Mouse (Mus musculus): ENCODE results near the gene Pfdn5. TPM values are rescaled to one million over a fixed set of nuclear protein-coding genes. Genes with fewer than 3 reads are reported as not detected.
A peak's percentile ranks its signal among the peaks of the same experiment; 100 is the strongest.

The Pfdn5 gene
- polyA plus RNA-seq, 1 experiment from 2014 or later, result 355 TPM

DNA sequence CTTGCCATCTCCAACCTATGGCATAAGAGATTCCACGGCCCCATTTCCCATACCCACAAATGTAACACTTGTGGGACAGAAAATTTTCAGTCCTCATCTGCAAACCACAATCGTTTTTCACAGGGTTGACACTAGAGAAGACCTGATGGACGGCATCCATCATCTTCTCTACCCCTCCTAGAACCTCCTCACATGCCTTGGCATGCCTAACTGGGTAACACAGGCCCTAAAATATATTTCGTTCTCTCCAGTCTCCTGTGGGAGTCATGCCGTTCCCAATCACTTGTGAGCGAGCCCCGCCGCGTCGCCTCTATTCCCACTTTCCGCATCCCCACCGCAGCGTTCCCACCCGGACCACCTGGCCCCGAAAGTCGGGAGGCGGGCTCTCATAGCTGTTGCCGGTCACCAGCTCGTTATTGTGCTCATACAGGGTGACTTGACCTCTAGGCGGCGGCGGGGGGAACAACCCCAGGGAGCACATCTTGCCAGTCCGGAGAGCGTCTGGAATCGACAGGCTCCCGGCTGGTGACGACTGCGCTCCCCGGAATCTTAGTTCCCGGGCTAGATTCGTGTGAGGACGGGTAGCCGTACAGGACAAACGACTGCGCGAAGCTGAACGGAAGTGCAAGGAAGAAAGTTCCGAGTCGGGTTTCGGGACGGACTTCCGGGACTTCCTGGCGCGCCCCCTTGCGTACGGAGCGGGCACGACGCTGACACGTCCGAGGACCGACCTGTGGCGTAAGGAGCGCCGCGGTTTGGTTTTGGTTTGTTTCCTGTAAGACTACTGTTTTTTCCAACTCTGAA lies 24.4 kb downstream of the Pfdn5 start, which contains the start of gene Aaas:
TSS of gene Aaas (minus strand) at position 634 of the 804 bp plus-strand sequence.
- Histone ChIP-seq H3K27ac (peak within 1 kb of the TSS; percentile 61), H3K79me2 (ENCODE audit: inconsistent target) (peaks cover 10% of the 10 kb centered on the region; the same call in 1 of the 2 replicates), H3K4me3 (ENCODE audit: inconsistent target) (peak within 1 kb of the TSS; percentile 95), H3K36me3 (ENCODE audit: inconsistent target) (peaks cover 6% of the 10 kb centered on the region; the same call in 1 of the 2 replicates)
- under 1% methylated on average over 52 of the region's 56 CpGs for WGBS (ENCODE audit: missing documents)

DNA sequence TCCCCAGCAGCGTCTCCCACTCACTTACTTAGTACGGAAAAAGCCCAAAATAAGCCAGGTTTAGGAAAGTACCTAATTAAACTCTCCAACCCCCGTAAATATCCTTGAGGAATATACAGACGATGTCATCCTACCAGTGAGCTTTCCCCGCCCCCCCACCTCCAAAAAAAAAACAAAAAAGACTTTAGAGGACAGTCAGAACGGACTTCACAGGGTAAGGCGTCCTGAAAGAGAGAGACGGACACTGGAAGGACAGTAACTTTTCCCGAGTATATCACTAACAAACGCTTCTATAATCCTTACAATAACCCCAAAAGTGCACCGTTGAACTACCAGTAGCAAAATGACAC lies 25.0 kb downstream of the Pfdn5 start:
- Histone ChIP-seq H3K36me3 (ENCODE audit: inconsistent target) (no peaks in the 10 kb centered on the region; the same call in 1 of the 2 replicates), H3K27ac (peak overlapping the region; percentile 61), H3K4me3 (ENCODE audit: inconsistent target) (peak overlapping the region; percentile 95), H3K79me2 (ENCODE audit: inconsistent target) (peaks cover 10% of the 10 kb centered on the region; the same call in 1 of the 2 replicates)
- 13% methylated on average over 11 of the region's 11 CpGs for WGBS (ENCODE audit: missing documents)

DNA sequence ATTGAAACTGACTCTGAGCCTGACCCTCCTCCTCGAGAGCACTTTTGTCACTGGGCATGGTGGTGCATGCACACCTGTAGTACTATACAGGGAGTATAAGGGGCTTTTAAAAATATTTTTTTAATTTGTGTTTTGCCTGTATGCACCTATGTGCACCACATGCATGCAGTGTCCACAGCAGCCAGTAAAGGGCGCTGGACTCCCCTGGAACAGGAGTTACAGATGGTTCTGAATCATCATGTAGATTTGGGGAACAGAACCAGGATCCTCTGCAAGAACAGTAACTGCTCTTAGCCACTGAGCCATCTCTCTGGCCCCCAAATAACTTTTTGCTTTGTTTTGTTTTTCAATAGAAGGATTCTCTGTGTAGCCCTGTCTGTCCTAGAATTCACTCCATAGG lies 26.3 kb downstream of the Pfdn5 start:
- no peak overlapping the region for H3K27ac ChIP-seq
- peaks cover 10% of the 10 kb centered on the region; the same call in 1 of the 2 replicates for H3K79me2 ChIP-seq (ENCODE audit: inconsistent target)
- WGBS (ENCODE audit: missing documents), result 67% methylated on average over 2 of the region's 2 CpGs
- no peaks in the 10 kb centered on the region for H3K36me3 ChIP-seq (ENCODE audit: inconsistent target)
- no peak overlapping the region for H3K4me3 ChIP-seq (ENCODE audit: inconsistent target)

DNA sequence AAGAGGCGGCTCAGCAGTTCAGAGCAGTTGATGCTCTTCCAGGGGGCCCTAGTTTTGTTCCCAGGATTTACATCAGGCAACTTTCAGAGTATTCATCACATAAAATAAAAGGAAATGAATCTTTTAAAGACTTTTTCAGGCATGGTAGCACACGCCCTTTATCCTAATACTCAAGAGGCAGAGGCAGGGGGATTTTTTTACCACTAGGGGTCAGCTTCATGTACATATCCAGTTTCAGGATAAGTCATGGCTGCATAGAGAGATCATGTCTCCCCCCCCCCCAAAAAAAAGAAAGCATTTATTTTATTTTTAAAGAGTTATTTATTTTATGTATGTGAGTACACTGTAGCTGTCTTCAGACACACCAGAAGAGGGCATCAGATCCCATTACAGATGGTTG lies 28.1 kb downstream of the Pfdn5 start:
- Histone ChIP-seq H3K27ac (no peak overlapping the region), H3K36me3 (ENCODE audit: inconsistent target) (no peaks in the 10 kb centered on the region), H3K79me2 (ENCODE audit: inconsistent target) (peaks cover 10% of the 10 kb centered on the region; the same call in 1 of the 2 replicates), H3K4me3 (ENCODE audit: inconsistent target) (no peak overlapping the region)
- 80% methylated on average over 2 of the region's 2 CpGs for WGBS (ENCODE audit: missing documents)

DNA sequence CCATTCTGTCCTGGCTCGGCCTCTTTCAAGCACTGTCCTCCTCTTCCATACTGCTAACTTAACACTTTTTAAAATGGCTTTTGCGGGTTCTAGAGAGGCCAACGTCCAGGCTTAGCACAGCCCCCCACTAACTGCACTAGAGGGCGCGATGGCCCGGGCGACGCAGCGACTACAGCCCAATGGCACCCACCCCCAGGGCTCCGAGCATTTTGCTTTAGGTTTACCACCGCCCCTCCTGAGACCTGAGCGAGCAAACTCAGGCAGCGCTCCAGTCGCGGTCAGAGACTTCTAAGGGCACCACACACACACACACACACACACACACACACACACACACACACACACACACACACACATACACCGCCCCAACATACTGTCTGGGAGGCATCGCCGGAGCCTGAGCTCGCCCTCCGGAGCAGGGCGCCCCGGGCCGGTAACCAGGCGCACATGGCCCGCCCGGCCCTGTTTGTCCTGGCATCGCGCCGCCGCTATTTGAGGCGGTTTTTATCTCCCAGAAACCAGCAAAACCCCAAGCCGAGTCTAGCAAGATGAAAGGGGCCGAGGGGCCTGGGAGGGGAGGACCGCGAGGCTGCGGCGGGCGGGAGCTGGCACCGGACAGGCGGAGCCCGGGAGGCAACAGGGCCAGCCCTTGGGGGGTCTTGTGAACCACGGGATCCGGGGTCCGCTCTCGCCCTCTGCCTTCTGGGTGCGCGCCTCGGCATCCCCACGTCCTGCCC lies 29.4 kb downstream of the Pfdn5 start:
- 4% methylated on average over 29 of the region's 49 CpGs for WGBS (ENCODE audit: missing documents)
- H3K79me2 ChIP-seq (ENCODE audit: inconsistent target), result no peaks in the 10 kb centered on the region
- no peak overlapping the region for H3K27ac ChIP-seq
- H3K4me3 ChIP-seq (ENCODE audit: inconsistent target), result no peak overlapping the region
- no peaks in the 10 kb centered on the region for H3K36me3 ChIP-seq (ENCODE audit: inconsistent target)

DNA sequence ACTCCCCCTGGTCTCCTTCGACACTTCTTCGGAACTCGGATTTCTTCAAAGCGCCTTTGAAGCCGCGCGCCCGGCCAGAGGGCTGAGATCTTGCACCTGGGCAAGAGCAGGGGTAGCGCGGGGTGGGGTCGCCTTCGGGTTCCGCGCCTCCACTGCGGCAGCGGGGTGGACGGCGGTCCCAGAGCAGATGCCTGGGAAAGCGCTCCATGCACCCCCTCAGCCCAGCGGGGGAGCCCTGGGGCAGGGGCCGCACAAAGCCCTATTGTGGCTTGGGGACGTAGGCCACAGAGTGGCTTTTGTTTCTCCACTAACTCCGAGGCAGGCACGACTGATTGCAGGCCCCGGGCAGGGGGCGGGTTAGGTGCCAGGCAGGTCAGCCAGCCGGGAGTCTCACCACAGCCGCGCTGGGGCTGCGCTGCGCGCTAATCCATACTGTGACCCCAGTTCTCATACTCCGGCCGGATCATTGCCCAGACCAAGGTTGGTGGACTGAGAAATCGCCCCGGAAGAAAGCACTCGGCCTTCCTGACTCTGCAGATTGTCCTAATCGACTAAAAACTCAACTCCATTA lies 30.0 kb downstream of the Pfdn5 start:
- 17% methylated on average over 38 of the region's 38 CpGs for WGBS (ENCODE audit: missing documents)
- Histone ChIP-seq H3K27ac (no peak overlapping the region), H3K36me3 (ENCODE audit: inconsistent target) (no peaks in the 10 kb centered on the region), H3K79me2 (ENCODE audit: inconsistent target) (no peaks in the 10 kb centered on the region), H3K4me3 (ENCODE audit: inconsistent target) (no peak overlapping the region)

DNA sequence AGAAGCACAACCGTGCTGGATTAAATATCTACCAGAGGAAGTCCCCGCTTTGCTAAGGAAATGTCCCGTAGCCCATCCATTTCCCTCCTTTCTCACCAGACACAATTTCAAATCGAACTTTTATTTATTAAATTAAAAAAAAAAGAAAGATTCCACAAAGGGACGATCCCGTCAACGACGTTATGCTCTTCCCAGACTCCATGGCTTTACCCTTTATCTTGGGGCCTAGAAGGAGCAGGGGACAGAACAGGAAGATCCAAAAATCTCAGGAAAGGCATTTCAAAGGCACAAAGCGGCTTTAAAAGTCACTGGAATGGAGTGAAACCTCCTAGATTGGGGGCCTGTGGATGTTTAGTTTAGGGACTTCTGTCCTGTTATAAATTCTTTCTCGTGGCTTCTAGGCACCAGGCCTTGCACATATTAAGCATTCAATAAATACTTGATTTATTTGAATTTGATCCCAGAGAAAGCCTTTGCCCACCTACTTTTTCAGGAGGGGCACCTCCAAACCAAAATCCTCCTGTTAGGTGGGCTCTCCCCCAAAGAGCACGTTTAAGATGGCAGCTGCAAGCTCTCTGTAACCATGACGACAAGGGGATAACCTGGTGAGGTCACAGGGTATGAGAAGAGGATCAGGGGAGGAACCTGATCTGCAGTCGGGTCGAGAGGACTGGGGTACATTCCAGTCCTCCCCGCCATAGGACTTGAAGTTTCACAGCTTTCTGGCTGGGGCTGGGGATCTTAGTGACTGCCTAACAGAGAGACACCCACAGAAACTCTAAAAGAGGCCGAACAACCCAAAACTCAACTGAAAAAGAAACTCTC lies 30.8 kb downstream of the Pfdn5 start:
- WGBS (ENCODE audit: missing documents), result 74% methylated on average over 16 of the region's 16 CpGs
- Histone ChIP-seq H3K36me3 (ENCODE audit: inconsistent target) (no peaks in the 10 kb centered on the region), H3K4me3 (ENCODE audit: inconsistent target) (no peak overlapping the region), H3K79me2 (ENCODE audit: inconsistent target) (no peaks in the 10 kb centered on the region), H3K27ac (no peak overlapping the region)

DNA sequence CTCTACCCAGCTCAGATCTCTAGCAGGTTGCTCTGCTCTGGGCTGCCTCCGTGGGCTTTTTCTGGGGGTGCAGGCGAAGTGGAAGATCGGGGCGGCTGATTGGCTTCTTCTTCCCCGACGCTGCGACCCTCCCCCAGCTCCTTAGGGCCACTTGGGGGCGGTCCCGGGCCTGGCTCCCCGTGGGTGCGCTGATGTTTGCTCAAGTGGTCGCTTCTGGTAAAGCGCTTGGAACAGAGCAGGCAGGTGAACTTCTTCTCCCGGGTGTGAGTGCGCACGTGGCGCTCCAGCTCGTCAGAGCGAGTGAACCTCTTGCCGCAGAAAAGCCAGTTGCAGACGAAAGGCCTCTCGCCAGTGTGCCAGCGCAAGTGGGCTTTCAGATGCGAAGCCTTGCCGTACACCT lies 32.2 kb downstream of the Pfdn5 start:
- Histone ChIP-seq H3K79me2 (ENCODE audit: inconsistent target) (no peaks in the 10 kb centered on the region), H3K27ac (no peak overlapping the region), H3K4me3 (ENCODE audit: inconsistent target) (no peak overlapping the region), H3K36me3 (ENCODE audit: inconsistent target) (no peaks in the 10 kb centered on the region)
- WGBS (ENCODE audit: missing documents), result 4% methylated on average over 24 of the region's 25 CpGs

DNA sequence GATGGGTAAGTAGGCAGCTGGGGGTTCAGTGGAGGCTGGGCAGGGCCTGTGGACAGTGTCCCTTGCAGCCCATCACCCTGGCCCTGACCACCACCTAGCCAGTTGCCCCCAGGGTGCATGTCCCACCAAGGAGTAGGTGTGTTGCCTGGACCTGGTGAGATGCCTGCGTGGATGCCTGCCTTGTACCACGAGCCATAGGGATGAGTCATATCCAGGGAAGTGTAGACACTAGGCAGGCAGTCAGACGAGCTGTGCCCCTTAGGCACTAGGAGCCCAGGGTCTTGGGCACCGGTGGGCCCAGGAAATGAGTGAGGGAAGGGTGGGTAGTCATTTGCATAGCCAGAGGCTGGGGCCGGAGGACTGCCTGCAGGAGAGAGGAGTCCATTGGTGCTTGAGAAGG lies 32.9 kb downstream of the Pfdn5 start:
- 63% methylated on average over 5 of the region's 5 CpGs for WGBS (ENCODE audit: missing documents)
- Histone ChIP-seq H3K4me3 (ENCODE audit: inconsistent target) (no peak overlapping the region), H3K79me2 (ENCODE audit: inconsistent target) (no peaks in the 10 kb centered on the region), H3K27ac (no peak overlapping the region), H3K36me3 (ENCODE audit: inconsistent target) (no peaks in the 10 kb centered on the region)

DNA sequence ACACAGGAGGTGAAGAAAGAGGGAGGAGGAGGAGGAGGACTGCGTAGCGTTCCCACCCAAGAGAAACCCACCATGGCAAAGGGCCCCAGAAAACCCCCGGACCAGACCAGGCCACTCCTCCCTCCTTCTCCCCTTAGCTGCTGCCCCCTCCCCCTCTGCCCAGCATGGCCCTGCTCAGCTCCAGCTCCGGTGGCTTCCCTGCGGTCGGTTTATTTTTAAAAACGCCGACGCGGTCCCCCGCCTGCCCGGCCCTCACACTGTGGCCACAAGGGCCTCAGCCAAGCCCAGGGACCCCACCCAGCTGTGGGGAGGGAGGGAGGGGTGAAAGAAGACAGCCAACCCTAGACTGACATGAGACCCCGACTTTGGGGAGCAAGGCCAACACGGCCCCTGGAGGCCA lies 36.7 kb downstream of the Pfdn5 start:
- no peaks in the 10 kb centered on the region for H3K36me3 ChIP-seq (ENCODE audit: inconsistent target)
- no peak overlapping the region for H3K4me3 ChIP-seq (ENCODE audit: inconsistent target)
- 6% methylated on average over 14 of the region's 14 CpGs for WGBS (ENCODE audit: missing documents)
- no peaks in the 10 kb centered on the region for H3K79me2 ChIP-seq (ENCODE audit: inconsistent target)
- H3K27ac ChIP-seq, result no peak overlapping the region

DNA sequence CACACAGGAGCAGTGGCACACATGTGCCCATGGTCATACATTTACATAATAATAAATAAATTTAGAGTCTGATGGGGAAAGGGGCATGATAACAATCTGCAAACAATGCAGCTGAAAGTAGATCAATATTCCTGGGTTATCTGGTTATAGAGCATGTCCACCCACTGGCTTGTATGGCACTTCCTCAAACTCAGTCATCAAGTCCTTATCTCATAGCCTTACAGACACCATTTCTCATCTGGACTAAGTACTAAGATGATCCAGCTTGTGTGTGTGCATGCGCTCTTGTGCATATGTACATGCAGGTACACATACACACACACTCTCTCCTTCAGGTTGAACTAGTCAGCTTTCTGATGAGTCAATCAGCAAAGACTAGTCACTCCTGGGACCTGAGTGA lies 38.8 kb downstream of the Pfdn5 start:
- Histone ChIP-seq H3K27ac (no peak overlapping the region), H3K4me3 (ENCODE audit: inconsistent target) (no peak overlapping the region), H3K79me2 (ENCODE audit: inconsistent target) (no peaks in the 10 kb centered on the region), H3K36me3 (ENCODE audit: inconsistent target) (no peaks in the 10 kb centered on the region)
- WGBS (ENCODE audit: missing documents), result 100% methylated on average over 1 of the region's 1 CpGs

DNA sequence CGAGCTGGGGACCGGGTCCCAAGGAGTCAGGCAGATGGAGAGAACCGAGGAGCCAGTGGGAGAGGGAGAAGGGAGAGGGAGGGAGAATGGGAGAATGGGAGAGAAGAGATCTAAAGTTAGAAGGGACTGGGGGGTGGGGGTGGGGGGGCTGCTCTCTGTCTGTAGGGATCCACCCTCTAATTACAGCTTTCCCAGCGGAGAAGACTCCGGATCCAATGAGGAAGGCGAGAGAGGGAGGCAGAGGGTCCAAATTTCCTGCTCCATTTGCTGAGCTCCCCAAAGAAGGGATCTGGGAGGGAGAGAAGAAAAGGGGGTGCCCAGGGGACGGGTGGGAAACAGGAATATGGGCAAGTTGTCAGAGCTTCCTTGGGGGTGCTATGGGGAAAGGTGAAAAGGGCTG lies 40.3 kb downstream of the Pfdn5 start:
- Histone ChIP-seq H3K4me3 (ENCODE audit: inconsistent target) (no peak overlapping the region), H3K27ac (no peak overlapping the region), H3K36me3 (ENCODE audit: inconsistent target) (no peaks in the 10 kb centered on the region), H3K79me2 (ENCODE audit: inconsistent target) (no peaks in the 10 kb centered on the region)
- WGBS (ENCODE audit: missing documents), result 57% methylated on average over 6 of the region's 7 CpGs

DNA sequence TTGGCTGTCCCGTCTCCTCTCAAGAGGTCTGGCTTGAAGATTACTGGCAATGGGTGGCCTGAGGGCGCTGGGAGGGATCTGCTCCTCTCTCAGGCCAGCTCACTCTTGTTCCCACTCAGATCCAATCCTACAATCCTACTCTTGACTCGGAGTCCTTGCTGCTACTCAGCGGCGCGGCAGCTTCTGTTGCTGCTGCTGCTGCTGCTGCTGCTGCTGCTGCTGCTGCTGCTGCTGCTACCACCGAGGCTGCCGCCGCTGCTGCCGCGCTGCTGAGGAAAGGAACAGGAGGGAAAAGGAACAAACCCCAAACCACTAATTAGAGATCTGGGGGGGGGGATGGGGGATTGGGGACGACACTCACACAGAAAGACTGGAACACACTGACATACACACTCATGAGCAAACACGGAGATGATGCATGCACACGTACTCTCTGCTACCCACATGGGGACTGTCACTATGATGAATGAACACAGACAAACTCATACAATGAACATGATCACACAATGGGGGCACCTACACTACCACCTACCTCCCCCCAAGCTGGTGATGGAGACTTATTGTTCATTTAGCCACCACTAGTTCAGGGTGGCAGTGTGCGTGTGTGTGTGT lies 40.9 kb downstream of the Pfdn5 start, which contains the start of gene Sp7:
TSS of gene Sp7 (minus strand) at position 450 of the 612 bp plus-strand sequence.
- Histone ChIP-seq H3K36me3 (ENCODE audit: inconsistent target) (no peaks in the 10 kb centered on the region), H3K27ac (no peak within 1 kb of the TSS), H3K79me2 (ENCODE audit: inconsistent target) (no peaks in the 10 kb centered on the region), H3K4me3 (ENCODE audit: inconsistent target) (no peak within 1 kb of the TSS)
- WGBS (ENCODE audit: missing documents), result 8% methylated on average over 15 of the region's 15 CpGs

DNA sequence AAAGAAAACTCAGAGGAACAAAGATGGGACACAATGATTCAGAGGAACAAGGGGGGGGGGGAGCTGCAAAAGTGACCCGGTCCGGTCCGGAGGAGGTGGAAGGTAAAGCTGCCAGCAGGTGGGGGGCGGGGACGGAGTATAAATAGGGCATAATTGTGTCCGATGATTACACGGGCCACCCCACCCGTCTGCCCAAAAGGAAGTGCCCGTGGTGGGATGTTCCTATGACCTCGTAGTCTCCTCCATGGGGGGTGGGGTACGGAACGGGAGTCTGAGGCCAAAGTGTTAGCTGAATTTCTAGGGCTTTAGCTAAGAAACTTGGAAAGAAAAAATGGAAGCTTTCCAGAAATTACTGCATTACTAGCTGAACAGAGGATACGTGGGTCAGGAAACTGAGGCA lies 44.1 kb downstream of the Pfdn5 start:
- Histone ChIP-seq H3K4me3 (ENCODE audit: inconsistent target) (no peak overlapping the region), H3K79me2 (ENCODE audit: inconsistent target) (no peaks in the 10 kb centered on the region), H3K27ac (no peak overlapping the region), H3K36me3 (ENCODE audit: inconsistent target) (no peaks in the 10 kb centered on the region)
- WGBS (ENCODE audit: missing documents), result 35% methylated on average over 13 of the region's 13 CpGs
